ENCODE assay signal across 20 mouse cellular contexts in the genomic region with DNA sequence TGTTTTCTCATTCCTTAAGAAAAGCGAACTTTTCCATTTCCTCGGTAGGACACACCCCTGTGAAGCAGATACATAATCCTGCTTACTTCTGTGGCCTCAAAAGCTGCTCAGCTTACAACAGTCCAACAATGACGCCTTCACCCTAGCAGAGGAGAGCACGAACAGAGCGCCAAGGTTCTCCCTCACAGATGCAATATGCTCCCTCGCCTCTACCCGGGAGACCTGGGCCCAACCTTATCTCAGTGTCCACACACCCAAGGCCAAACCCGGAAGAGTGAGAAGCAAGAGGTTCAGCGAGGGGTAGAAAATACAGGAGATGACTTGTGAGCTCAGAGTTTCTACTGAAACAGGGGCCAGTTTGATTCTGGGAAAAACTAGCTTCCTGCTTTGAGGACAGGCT. TPM values are rescaled to one million over a fixed set of nuclear protein-coding genes. Genes with fewer than 3 reads are reported as not detected.
DNase-seq lines count a peak whose midpoint lies in the region; ATAC-seq and TF ChIP-seq lines count a peak whose summit lies in the region.
"Had no signal": no experiment of that assay in that cellular context is flagged by ENCODE, and none has a peak within 500 bp of the region (broad histone marks: within the 10 kb centered on the region; RNA-seq: fewer than 3 reads in every experiment).

No protein-coding gene starts in this region.

- peak; percentile 65 for ATAC-seq in G1E (ENCODE audit: extremely low read depth, insufficient number of reproducible peaks, low FRiP score, poor library complexity, severe bottlenecking)
- peak; percentile 46; the same call in 1 of the 2 replicates for ATAC-seq in intestine, embryonic 15.5 days
- peak; percentile 70 for ATAC-seq in liver, embryonic 16.5 days (ENCODE audit: low read depth)
- ATAC-seq: forebrain, embryonic 13.5 days; hindbrain, postnatal 0 days; Patski had no signal

- H3K4me2 ChIP-seq in intestine, embryonic 15.5 days (replicated peaks), result peak overlapping the region; percentile 31
- H3K4me2 ChIP-seq in liver, embryonic 16.5 days (ENCODE audit: low read depth, low read length), result peak overlapping the region; percentile 10; the same call in 1 of the 2 replicates
- H3K4me2 ChIP-seq: forebrain, embryonic 13.5 days; neural tube, embryonic 13.5 days had no signal

- no peak overlapping the region for H3K9ac ChIP-seq in intestine, embryonic 15.5 days
- no peak overlapping the region; the same call in 1 of the 2 replicates for H3K9ac ChIP-seq in liver, embryonic 16.5 days (ENCODE audit: low read depth, low read length)
- H3K9ac ChIP-seq: forebrain, embryonic 13.5 days; neural tube, embryonic 13.5 days had no signal

- H3K27ac ChIP-seq in intestine, embryonic 15.5 days, result peak overlapping the region; percentile 61; the same call in 1 of the 2 replicates
- peak overlapping the region; percentile 29; the same call in 1 of the 2 replicates for H3K27ac ChIP-seq in liver, embryonic 16.5 days (ENCODE audit: low read length)
- H3K27ac ChIP-seq: forebrain, embryonic 13.5 days; hindbrain, postnatal 0 days; limb, embryonic 10.5 days; neural tube, embryonic 13.5 days had no signal

- DNase-seq in embryo, embryonic 10 days (ENCODE audit: low spot score), result peak; percentile 31
- DNase-seq in embryo, embryonic 11 days, result no peak
- DNase-seq in G1E (ENCODE audit: low spot score), result peak; percentile 85
- DNase-seq in thymus, postnatal 14 days, result no peak
- no peak for DNase-seq in right cerebral cortex, adult 2 months (ENCODE audit: low spot score in 2 of 2)
- no peak for DNase-seq in right cerebral cortex, postnatal 14 days
- DNase-seq: cerebellum, postnatal 14 days; heart, adult 18-20 months; heart, postnatal 36 days; retina, postnatal 1 day; thymus, adult 2 months had no signal

- no peak for TF ChIP-seq CTCF in G1E (IDR thresholded peaks at IDR 0.05; ENCODE audit: low read depth, low read length)

- peaks cover 80% of the 10 kb centered on the region for H3K4me1 ChIP-seq in G1E (ENCODE audit: insufficient read depth, low read depth, low read length)
- H3K4me1 ChIP-seq in intestine, embryonic 15.5 days (replicated peaks), result peaks cover 4% of the 10 kb centered on the region; the same call in 1 of the 2 replicates
- peaks cover 25% of the 10 kb centered on the region for H3K4me1 ChIP-seq in liver, embryonic 16.5 days (ENCODE audit: control insufficient read depth, low read depth, low read length)
- H3K4me1 ChIP-seq: forebrain, embryonic 13.5 days; limb, embryonic 10.5 days; neural tube, embryonic 13.5 days had no signal

- no peaks in the 10 kb centered on the region for H3K36me3 ChIP-seq in G1E (replicated peaks)
- no peaks in the 10 kb centered on the region for H3K36me3 ChIP-seq in intestine, embryonic 15.5 days
- no peaks in the 10 kb centered on the region for H3K36me3 ChIP-seq in liver, embryonic 16.5 days (ENCODE audit: control insufficient read depth, insufficient read depth)
- H3K36me3 ChIP-seq: limb, embryonic 10.5 days; neural tube, embryonic 13.5 days had no signal

- peak overlapping the region; percentile 33; the same call in 1 of the 2 replicates for H3K4me3 ChIP-seq in G1E (ENCODE audit: low read depth, low read length)
- H3K4me3 ChIP-seq in intestine, embryonic 15.5 days (replicated peaks), result no peak overlapping the region
- H3K4me3 ChIP-seq in liver, embryonic 16.5 days (ENCODE audit: low read depth, low read length), result no peak overlapping the region
- H3K4me3 ChIP-seq: forebrain, embryonic 13.5 days; limb, embryonic 10.5 days; megakaryocyte, embryonic 14.5 days; neural tube, embryonic 13.5 days had no signal

- H3K27me3 ChIP-seq in G1E (ENCODE audit: insufficient read depth, low read length), result peaks cover 12% of the 10 kb centered on the region
- no peaks in the 10 kb centered on the region for H3K27me3 ChIP-seq in intestine, embryonic 15.5 days (replicated peaks)
- no peaks in the 10 kb centered on the region for H3K27me3 ChIP-seq in liver, embryonic 16.5 days (ENCODE audit: control insufficient read depth, insufficient read depth, low read depth, low read length)
- H3K27me3 ChIP-seq: forebrain, embryonic 13.5 days; neural tube, embryonic 13.5 days had no signal

- no peaks in the 10 kb centered on the region for H3K9me3 ChIP-seq in G1E (replicated peaks)
- no peaks in the 10 kb centered on the region for H3K9me3 ChIP-seq in intestine, embryonic 15.5 days
- no peaks in the 10 kb centered on the region for H3K9me3 ChIP-seq in liver, embryonic 16.5 days (replicated peaks; ENCODE audit: control insufficient read depth, low read length)
- H3K9me3 ChIP-seq: forebrain, embryonic 13.5 days; limb, embryonic 10.5 days; neural tube, embryonic 13.5 days had no signal

- 56% methylated on average over 9 of the region's 9 CpGs for WGBS in intestine, embryonic 15.5 days
- whole genome bisulfite sequencing in liver, embryonic 16.5 days (ENCODE audit: insufficient replicate concordance), result 21% methylated on average over 9 of the region's 9 CpGs

RNA-seq across cellular contexts. Expression of a gene that starts 3.8 kb away (rescaled TPM):
- total RNA-seq in G1E (2014; fragmentation: Nextera tagmentation), result not detected in 2 replicates
- under 0.01 TPM in 1 of 2 replicates, not detected in the other for total RNA-seq in G1E (2017)
- polyA plus RNA-seq in G1E (2012), result 0.01 TPM in 1 of 2 replicates, not detected in the other
- 80.6 and 81.8 TPM in 2 replicates for polyA plus RNA-seq in intestine, embryonic 15.5 days (2015; fragmentation: Nextera tagmentation; extraction: Ambion mirVana)
- polyA plus RNA-seq in liver, embryonic 16.5 days (2015; fragmentation: Nextera tagmentation; extraction: Ambion mirVana), result 0.15 and 0.60 TPM in 2 replicates
- total RNA-seq: monocyte, adult 5-6 weeks had no signal

RNA-seq across cellular contexts. Expression of a gene that starts 18.7 kb away (rescaled TPM):
- total RNA-seq in G1E (2014; fragmentation: Nextera tagmentation) (12.3 and 12.7 TPM in 2 replicates), G1E (2017) (16.1 and 16.4 TPM in 2 replicates)
- 14.2 and 14.4 TPM in 2 replicates for polyA plus RNA-seq in G1E (2012)
- 23.5 and 24.0 TPM in 2 replicates for polyA plus RNA-seq in intestine, embryonic 15.5 days (2015; fragmentation: Nextera tagmentation; extraction: Ambion mirVana)
- 7.4 and 7.5 TPM in 2 replicates for polyA plus RNA-seq in liver, embryonic 16.5 days (2015; fragmentation: Nextera tagmentation; extraction: Ambion mirVana)

Comparison
In these comparisons a context has a peak if more than half of its experiments do, and no peak if none do; other contexts are left out.
1. DNase-seq: peak in embryo, embryonic 10 days (single experiment) and G1E (single experiment); none in embryo, embryonic 11 days (single experiment), thymus, postnatal 14 days (single experiment), right cerebral cortex, adult 2 months (0 of 2) and right cerebral cortex, postnatal 14 days (single experiment).
2. RNA of a gene that starts 3.8 kb away (polyA plus RNA-seq): 80.6 to 81.8 TPM in intestine, embryonic 15.5 days; 0.15 to 0.60 TPM in liver, embryonic 16.5 days and 0.01 TPM in G1E; every median in the first group is over 10 times any median in the second.
3. Peak in every context shown above with its lines, with median percentiles within 50 percentile points of each other: ATAC-seq.